Mouse (Mus musculus) macrophage (primary cell): ENCODE measurements around the gene Gm4064. TPM values are rescaled to one million over a fixed set of nuclear protein-coding genes. Genes with fewer than 3 reads are reported as not detected.
"Not testable (repeated sequence)": the region's sequence is repeated elsewhere in the genome, so short reads cannot be mapped to it uniquely, and the experiment has no call there.

Experiments
- H3K27ac ChIP-seq: fragments of 350-480 bp; formaldehyde crosslinking; 2 replicates; pipeline ENCODE4 v1.9.0; 2021
- H3K36me3 ChIP-seq: fragments of 350-480 bp; formaldehyde crosslinking; 2 replicates; pipeline ENCODE4 v1.9.0; 2021; ENCODE audit errors: inconsistent target
- H3K4me3 ChIP-seq: fragments of 350-480 bp; formaldehyde crosslinking; 2 replicates; pipeline ENCODE4 v1.9.0; 2021; ENCODE audit errors: inconsistent target
- H3K79me2 ChIP-seq: fragments of 350-480 bp; formaldehyde crosslinking; 2 replicates; pipeline ENCODE4 v1.9.0; 2021; ENCODE audit errors: inconsistent target
- WGBS: methylation state at CpG from one replicate; pipeline ENCODE4 v1.1.7; 2026; ENCODE audit warnings: inconsistent platforms; ENCODE audit not compliant: missing documents; 5-methylcytosine and 5-hydroxymethylcytosine counted together
- polyA plus RNA-seq: library from polyadenylated mRNA; stranded (reverse); fragments of 250-400 nt; gene quantifications from 3 replicates; pipeline ENCODE4 v1.2.4, GENCODE M21; 2018; ENCODE audit warnings: inconsistent platforms
- total RNA-seq, 78 experiments: library from RNA; depleted of rRNA; stranded (reverse); fragments of 250-400 nt; gene quantifications; 1 replicate in 9 of 78; 2 replicates in 24 of 78; 3 replicates in 43 of 78; 4 replicates in 2 of 78; pipeline ENCODE4 v1.2.4; 2018; ENCODE audit warnings: inconsistent platforms in 56 of 78

The Gm4064 gene
- not detected for total RNA-seq (2018; cell fraction: chromatin; rRNA removed)
- total RNA-seq (2018; cell fraction: cytosol; rRNA removed): not detected
- not detected for total RNA-seq (2018; cell fraction: nucleus; rRNA removed)
- not detected in 3 replicates for polyA plus RNA-seq

- H3K79me2 ChIP-seq, H3K27ac ChIP-seq, H3K36me3 ChIP-seq, H3K4me3 ChIP-seq: not testable (repeated sequence)
- WGBS: no CpG with 5 or more reads among the region's 8 CpGs
Observed at GRCm38 (mm10) chrY:2796105-2796504, at the start of gene Gm4064. Gene Gm4064, minus strand, starts transcription at chrY:2796205.

GRCm38 (mm10) chrY:2830380-2830779 is 34.4 kb upstream of the Gm4064 start, which contains the start of the genes Rbmy and Gm10256:
Gene Rbmy, plus strand, starts transcription at chrY:2830680.
Gene Gm10256, plus strand, starts transcription at chrY:2830699.
- not testable (repeated sequence) for H3K36me3 ChIP-seq, H3K79me2 ChIP-seq, H3K4me3 ChIP-seq, H3K27ac ChIP-seq
- WGBS: no CpG with 5 or more reads among the region's 9 CpGs

Other genes with a start within 250 kb of the Gm4064 start
- not detected in 3 replicates for gene H2al2c, start 197.1 kb downstream of the Gm4064 start, polyA plus RNA-seq
- not detected in 3 replicates for gene Sry, start 132.5 kb downstream of the Gm4064 start, polyA plus RNA-seq
- not detected in 3 replicates for gene H2al2b, start 75.5 kb downstream of the Gm4064 start, polyA plus RNA-seq
- not detected in 3 replicates for gene Rbmy, start 34.5 kb upstream of the Gm4064 start, polyA plus RNA-seq
- gene Gm10256, start 34.5 kb upstream of the Gm4064 start, polyA plus RNA-seq: not detected in 3 replicates
- gene Gm10352, start 104.8 kb upstream of the Gm4064 start, polyA plus RNA-seq: not detected in 3 replicates
- not detected in 3 replicates for gene Gm29289, start 136.4 kb upstream of the Gm4064 start, polyA plus RNA-seq